Mouse (Mus musculus) embryonic stem cell, embryonic (primary cell): ENCODE results near the gene Agbl4.

Experiments
- CTCF ChIA-PET, 4 experiments: fragments of 300-600 bp in 2 of 4; fragments of 350-600 bp in 2 of 4; sonication (Branson Sonifier 250); formaldehyde crosslinking; loops; one replicate each; lab custom pipeline; 2022; ENCODE audit warnings: inconsistent platforms in 2 of 4; lab: Charles Lee
- POLR2A ChIA-PET, 4 experiments: fragments of 300-600 bp in 2 of 4; fragments of 350-600 bp in 2 of 4; sonication (Branson Sonifier 250); formaldehyde crosslinking; loops; one replicate each; lab custom pipeline; 2022; ENCODE audit warnings: antibody characterized with exemption in 4 of 4, inconsistent platforms in 1 of 4; lab: Charles Lee

The Agbl4 gene

DNA sequence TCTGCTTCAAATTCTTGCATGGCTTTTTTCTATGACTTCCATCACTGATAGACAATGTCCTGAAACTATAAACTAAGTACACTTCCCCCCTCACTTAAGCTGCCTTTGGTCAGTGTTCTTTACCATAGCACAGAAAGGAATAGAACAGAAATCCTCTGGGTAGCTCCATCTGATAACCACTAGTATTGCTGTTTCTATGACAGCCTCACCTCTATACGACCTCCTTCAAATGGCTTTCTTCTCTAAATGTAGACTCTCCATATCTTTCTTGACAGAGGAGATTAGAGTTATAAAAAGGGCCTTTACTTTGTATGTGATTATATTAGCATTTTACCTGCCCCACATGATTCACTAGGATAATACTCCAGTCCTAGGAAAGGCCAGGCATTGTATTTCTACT lies 413.5 kb downstream of the Agbl4 start:
- ChIA-PET CTCF (no interaction called here), POLR2A (no interaction called here)

GRCm38 (mm10) chr4:110832776-110833175 lies 435.3 kb downstream of the Agbl4 start:
- CTCF ChIA-PET: no interaction called here
- POLR2A ChIA-PET: interaction anchor here in 1 of 4 experiments (0.9 kb wide), 1 partner anchor 14 kb away, joined by 5 read pairs; no protein-coding TSS in a partner anchor

- ChIA-PET POLR2A (no interaction called here), CTCF (no interaction called here)
These were observed 482.4 kb downstream of the Agbl4 start for GRCm38 (mm10) chr4:110879719-110880443.

GRCm38 (mm10) chr4:110916061-110916460 lies 518.6 kb downstream of the Agbl4 start:
- CTCF ChIA-PET: no interaction called here
- POLR2A ChIA-PET: no interaction called here

DNA sequence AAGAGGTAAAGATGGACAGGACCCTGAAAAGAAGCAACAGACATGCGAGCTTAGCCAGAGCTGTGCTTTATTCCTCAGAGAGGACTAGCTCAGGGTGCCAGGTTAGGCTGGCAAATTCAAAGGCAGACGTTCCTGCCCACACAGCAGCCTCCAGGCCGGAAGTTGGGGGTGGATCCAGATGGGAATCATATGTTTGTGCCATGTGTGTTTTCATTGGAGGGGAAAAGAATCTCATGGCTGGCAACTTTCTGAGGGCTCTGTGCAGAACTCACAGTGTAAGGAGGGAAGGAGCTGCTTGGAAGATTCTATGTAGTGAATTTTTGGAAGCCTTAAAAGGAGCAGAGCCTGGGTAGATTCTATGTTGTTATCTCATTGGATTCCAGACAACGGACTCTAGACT lies 519.1 kb downstream of the Agbl4 start:
- POLR2A ChIA-PET: no interaction called here
- CTCF ChIA-PET: no interaction called here

DNA sequence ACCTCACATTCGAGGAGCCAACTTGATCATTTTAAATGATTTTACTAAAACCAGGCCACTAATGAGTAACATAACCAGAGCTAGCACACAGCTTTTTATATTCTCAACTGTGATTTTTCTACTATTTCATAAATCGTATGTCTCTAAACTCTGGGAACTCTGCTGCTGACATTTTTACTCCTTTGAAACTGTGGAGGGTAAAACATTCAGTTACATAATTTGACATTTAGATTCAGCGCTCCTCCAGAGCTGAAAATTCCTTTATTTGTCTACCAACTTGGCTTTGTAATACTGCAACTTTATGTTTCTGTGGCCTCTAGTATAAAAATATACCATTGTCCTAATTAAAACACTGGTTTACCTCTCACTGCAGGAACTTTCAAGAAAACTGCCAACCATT lies 523.6 kb downstream of the Agbl4 start:
- CTCF ChIA-PET: interaction anchor here in 1 of 4 experiments (0.5 kb wide), 1 partner anchor 538 kb away, joined by 3 read pairs; no protein-coding TSS in a partner anchor

GRCm38 (mm10) chr4:111001641-111002040 lies 604.2 kb downstream of the Agbl4 start:
- ChIA-PET CTCF (no interaction called here), POLR2A (no interaction called here)

More for the DNA sequence above, 523.6 kb downstream of the Agbl4 start:
- POLR2A ChIA-PET: no interaction called here

- CTCF ChIA-PET: no interaction called here
These were observed 607.4 kb downstream of the Agbl4 start for GRCm38 (mm10) chr4:111004719-111005479.

GRCm38 (mm10) chr4:111019376-111019775 lies 621.9 kb downstream of the Agbl4 start:
- CTCF ChIA-PET: no interaction called here

More at GRCm38 (mm10) chr4:111004719-111005479, 607.4 kb downstream of the Agbl4 start:
- POLR2A ChIA-PET: interaction anchor here in 1 of 4 experiments (1.2 kb wide), 1 partner anchor 607 kb away, joined by 4 read pairs; the partner anchor contains the start of gene Agbl4

GRCm38 (mm10) chr4:111067330-111067729 lies 669.9 kb downstream of the Agbl4 start:
- ChIA-PET CTCF (no interaction called here), POLR2A (no interaction called here)

More at GRCm38 (mm10) chr4:111019376-111019775, 621.9 kb downstream of the Agbl4 start:
- POLR2A ChIA-PET: no interaction called here

DNA sequence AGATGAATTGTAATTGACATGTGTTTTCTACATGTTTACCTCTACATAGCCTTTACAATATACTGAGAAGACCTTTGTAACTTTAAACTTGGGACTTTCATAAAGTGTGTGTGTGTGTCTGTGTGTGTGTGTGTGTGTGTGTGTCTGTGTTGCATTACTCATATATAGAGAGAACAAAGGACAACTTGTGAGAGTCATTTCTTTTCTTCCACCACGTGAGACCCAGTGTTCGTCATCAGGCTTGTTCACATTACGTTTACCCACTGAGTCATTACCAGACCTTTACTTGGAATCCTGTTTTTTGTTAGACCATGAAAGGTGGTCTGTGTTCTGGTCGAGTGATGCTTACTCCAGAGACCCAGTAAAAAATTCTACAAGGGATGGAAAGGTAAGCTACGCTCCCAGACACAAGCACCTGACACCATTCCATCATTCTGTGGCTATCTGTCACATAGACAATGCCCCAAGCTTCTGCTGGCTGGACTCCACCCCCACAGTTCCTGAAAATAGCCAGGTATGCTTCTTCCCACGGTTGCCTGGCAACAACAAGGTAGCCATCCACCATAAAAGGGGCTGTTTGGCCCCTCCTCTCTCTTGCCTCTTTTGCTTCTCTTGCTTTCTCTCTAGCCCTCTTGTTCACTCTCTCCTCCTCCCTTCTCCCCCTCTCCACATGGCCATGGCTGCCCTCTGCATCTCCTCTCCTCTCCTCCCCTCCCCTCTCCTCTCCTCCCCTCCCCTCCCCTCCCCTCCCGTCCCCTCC lies 676.5 kb downstream of the Agbl4 start:
- POLR2A ChIA-PET: no interaction called here
- CTCF ChIA-PET: interaction anchor here in 1 of 4 experiments (0.6 kb wide), 1 partner anchor 1022 kb away, joined by 3 read pairs; no protein-coding TSS in a partner anchor

GRCm38 (mm10) chr4:111074701-111075154 lies 677.3 kb downstream of the Agbl4 start:
- CTCF ChIA-PET: interaction anchor here in 1 of 4 experiments (0.6 kb wide), 1 partner anchor 1023 kb away, joined by 3 read pairs; no protein-coding TSS in a partner anchor
- POLR2A ChIA-PET: no interaction called here

- POLR2A ChIA-PET: interaction anchor here in 2 of 4 experiments (0.6 to 0.9 kb wide), 3 partner anchors 79 to 775 kb away, joined by 3 to 6 read pairs (median 5); no protein-coding TSS in a partner anchor
- CTCF ChIA-PET: interaction anchor here in 2 of 4 experiments (0.6 to 0.8 kb wide), 2 partner anchors 16 to 949 kb away, joined by 4 to 6 read pairs; no protein-coding TSS in a partner anchor
These were observed 680.3 kb downstream of the Agbl4 start for GRCm38 (mm10) chr4:111077810-111078209.

DNA sequence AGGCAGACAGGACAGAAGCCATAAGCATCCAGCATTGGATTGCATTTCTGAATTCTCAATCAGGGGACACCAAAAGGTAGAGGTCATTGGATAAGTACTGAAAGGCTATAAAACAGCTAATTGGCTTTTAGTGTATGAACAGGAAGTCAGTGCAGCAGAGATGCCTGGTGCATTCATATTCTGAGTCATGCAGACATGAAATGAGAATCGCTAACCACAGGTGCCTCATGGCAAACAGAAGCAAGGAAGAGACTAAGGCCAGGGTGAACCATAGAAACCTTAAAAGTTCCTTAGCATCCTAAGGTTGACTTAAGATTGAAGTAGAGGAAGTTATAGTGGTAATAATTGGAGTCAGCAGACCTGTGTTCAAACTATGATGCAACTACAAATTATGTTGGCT lies 687.9 kb downstream of the Agbl4 start:
- CTCF ChIA-PET: no interaction called here
- POLR2A ChIA-PET: interaction anchor here in 1 of 4 experiments (0.6 kb wide), 1 partner anchor 94 kb away, joined by 3 read pairs; no protein-coding TSS in a partner anchor

DNA sequence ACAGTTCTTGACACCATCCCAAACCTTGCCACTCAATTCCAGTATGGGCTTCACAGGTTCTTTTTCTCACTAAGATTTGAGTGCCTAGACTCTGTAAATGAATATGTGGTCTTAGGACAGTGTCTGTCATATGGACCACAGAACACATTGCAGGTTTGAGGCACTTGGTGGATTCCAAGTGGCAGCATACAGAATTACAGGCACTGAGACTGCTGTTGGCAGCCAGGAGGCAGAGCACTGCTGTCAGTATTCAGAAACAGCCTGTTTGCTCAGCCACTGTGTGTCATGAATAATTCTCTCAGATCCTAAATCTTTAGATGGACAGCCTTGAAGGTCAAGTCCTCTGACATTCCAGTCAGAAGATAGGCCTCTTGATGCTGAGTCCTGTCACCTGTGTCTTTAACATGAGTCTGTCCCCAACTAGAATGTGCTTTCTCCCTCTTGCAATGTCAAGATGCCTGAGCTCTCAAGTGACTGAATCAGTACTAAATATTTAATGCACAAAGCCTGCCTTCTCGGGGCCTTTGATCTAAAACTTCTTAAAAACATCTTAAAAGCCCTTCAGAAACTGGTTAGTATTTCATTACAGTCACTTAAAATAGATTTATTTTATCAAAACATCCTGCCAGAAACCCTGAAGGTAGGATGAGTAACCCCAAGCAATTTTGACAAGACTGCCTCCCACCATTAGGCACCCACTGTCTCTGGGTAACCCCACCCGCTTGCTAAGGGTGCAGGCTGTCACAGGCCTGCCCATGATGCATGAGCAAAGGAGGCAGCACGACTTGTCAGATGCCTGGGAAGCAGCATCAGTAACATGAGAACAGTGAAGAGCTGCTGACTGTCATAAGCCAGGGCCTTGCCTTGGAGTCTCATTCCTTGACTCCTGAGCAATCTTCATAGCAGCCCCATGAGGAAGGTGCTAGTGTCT lies 739.0 kb downstream of the Agbl4 start:
- ChIA-PET CTCF (no interaction called here), POLR2A (no interaction called here)

GRCm38 (mm10) chr4:111147748-111148147 lies 750.3 kb downstream of the Agbl4 start:
- POLR2A ChIA-PET: no interaction called here
- CTCF ChIA-PET: no interaction called here

DNA sequence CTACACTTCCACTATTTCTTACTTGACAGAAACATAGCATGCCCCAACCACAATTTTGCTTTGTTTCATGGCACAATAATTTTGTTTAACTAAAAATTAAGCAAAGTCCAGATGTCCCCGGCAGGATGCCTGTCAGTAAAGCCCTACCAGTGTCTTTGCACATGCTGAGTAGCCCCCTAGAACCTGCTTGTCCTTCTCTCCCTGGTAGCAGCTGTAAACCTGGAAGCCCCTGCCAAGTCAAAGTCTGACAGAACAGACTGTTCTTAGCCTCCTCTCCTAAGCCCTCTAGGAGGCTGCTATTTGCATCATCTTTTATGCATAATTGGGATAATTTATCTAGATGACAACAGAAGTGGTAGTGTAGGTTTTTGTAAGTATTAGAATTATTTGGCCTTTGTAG lies 758.4 kb downstream of the Agbl4 start:
- ChIA-PET CTCF (no interaction called here), POLR2A (no interaction called here)

GRCm38 (mm10) chr4:111181478-111181877 lies 784.0 kb downstream of the Agbl4 start:
- POLR2A ChIA-PET: no interaction called here
- CTCF ChIA-PET: no interaction called here
